Mouse (Mus musculus): Measurements from ENCODE around the gene Ptprd.

GRCm38 (mm10) chr4:76429769-76430168 lies 1782.0 kb downstream of the Ptprd start:
- TF ChIP-seq EP300 (IDR thresholded peaks at IDR 0.05; ENCODE audit: low read depth) (no peak), CTCF (IDR thresholded peaks at IDR 0.05; ENCODE audit: low read depth) (no peak)
